Mouse (Mus musculus) CH12.LX (cell line): ENCODE measurements around the gene Plcb1. TPM values are rescaled to one million over a fixed set of nuclear protein-coding genes. Genes with fewer than 3 reads are reported as not detected.

Source experiments
- DNase-seq: peaks from one replicate; pipeline ENCODE4 v3.0.0-alpha.2; 2013; ENCODE audit errors: extremely low read depth
- H3K27ac ChIP-seq: 2 replicates; pipeline ENCODE4 v1.5.1; 2012; ENCODE audit warnings: low read depth, mild to moderate bottlenecking, control low read depth, moderate library complexity; ENCODE audit not compliant: insufficient read depth
- H3K27me3 ChIP-seq: replicated peaks from 2 replicates; pipeline ENCODE3; 2012; ENCODE audit warnings: inconsistent platforms
- H3K36me3 ChIP-seq, 2 experiments: replicated peaks in 1 of 2; 2 replicates each; pipeline versions ENCODE3 to v1.6.1; 2012; ENCODE audit warnings: inconsistent platforms in 1 of 2, low read length in 1 of 2, mild to moderate bottlenecking in 1 of 2, mixed read lengths in 1 of 2, moderate library complexity in 1 of 2; ENCODE audit not compliant: control insufficient read depth in 1 of 2, insufficient read depth in 1 of 2
- H3K4me1 ChIP-seq, 2 experiments: 2 replicates each; pipeline ENCODE4 v1.6.1; 2012; ENCODE audit warnings: inconsistent platforms in 1 of 2, moderate library complexity in 1 of 2; ENCODE audit not compliant: insufficient read depth in 2 of 2, control insufficient read depth in 1 of 2
- H3K4me2 ChIP-seq: 2 replicates; pipeline ENCODE4 v1.6.1; 2012; ENCODE audit warnings: low read depth, mild to moderate bottlenecking, control low read depth; ENCODE audit not compliant: poor library complexity, insufficient read depth, severe bottlenecking
- H3K4me3 ChIP-seq, 3 experiments: fragments of 150-350 bp in 1 of 3; sonication (generic) in 1 of 3; replicated peaks in 1 of 3; 2 replicates each; pipeline versions ENCODE3 to v1.5.1; 2011 to 2012; ENCODE audit warnings: low read depth in 2 of 3, low read length in 2 of 3, mild to moderate bottlenecking in 2 of 3, moderate library complexity in 2 of 3, control low read depth in 1 of 3, improper control_type of control experiment in 1 of 3, inconsistent platforms in 1 of 3, mixed read lengths in 1 of 3; ENCODE audit not compliant: poor library complexity in 1 of 3
- H3K79me2 ChIP-seq: replicated peaks from 2 replicates; pipeline ENCODE4 v1.6.1; 2012; ENCODE audit warnings: mild to moderate bottlenecking, moderate library complexity; ENCODE audit not compliant: control insufficient read depth, poor library complexity, insufficient read depth, severe bottlenecking; ENCODE audit errors: extremely low read depth
- H3K9ac ChIP-seq: 2 replicates; pipeline ENCODE4 v1.6.1; 2012; ENCODE audit warnings: low read depth, mild to moderate bottlenecking, control low read depth, moderate library complexity; ENCODE audit not compliant: insufficient read depth
- H3K9me3 ChIP-seq: replicated peaks from 2 replicates; pipeline ENCODE3; 2012; ENCODE audit warnings: low read length, inconsistent platforms, mixed read lengths
- CHD1 ChIP-seq: IDR thresholded peaks from 2 replicates; pipeline ENCODE4 v1.6.1; 2012; ENCODE audit warnings: low read depth, low read length, improper control_type of control experiment, inconsistent platforms
- CTCF ChIP-seq, 2 experiments: IDR thresholded peaks in 1 of 2; conservative IDR thresholded peaks in 1 of 2; 2 replicates each; pipeline ENCODE4 v1.5.1; 2011 to 2012; ENCODE audit warnings: low read depth in 2 of 2, low read length in 2 of 2, improper control_type of control experiment in 1 of 2, inconsistent platforms in 1 of 2, mild to moderate bottlenecking in 1 of 2, moderate library complexity in 1 of 2
- ETS1 ChIP-seq: conservative IDR thresholded peaks from 2 replicates; pipeline ENCODE4 v1.6.1; 2012; ENCODE audit warnings: low read depth, mild to moderate bottlenecking, inconsistent platforms, low read length, improper control_type of control experiment, moderate library complexity
- MAFK ChIP-seq: IDR thresholded peaks from 2 replicates; pipeline ENCODE4 v1.6.1; 2011; ENCODE audit warnings: low read length, improper control_type of control experiment; ENCODE audit not compliant: insufficient replicate concordance
- MAX ChIP-seq: IDR thresholded peaks from 2 replicates; pipeline ENCODE4 v1.6.1; 2011; ENCODE audit warnings: low read length, improper control_type of control experiment
- MEF2A ChIP-seq: IDR thresholded peaks from 2 replicates; pipeline ENCODE4 v1.6.1; 2014; ENCODE audit warnings: low read depth, mild to moderate bottlenecking, inconsistent platforms, low read length, improper control_type of control experiment, borderline replicate concordance
- NRF1 ChIP-seq: IDR thresholded peaks from 2 replicates; pipeline ENCODE4 v1.6.1; 2014; ENCODE audit warnings: low read depth, mild to moderate bottlenecking, inconsistent platforms, low read length, improper control_type of control experiment, moderate library complexity
- RAD21 ChIP-seq: IDR thresholded peaks from 2 replicates; pipeline ENCODE4 v1.6.1; 2011; ENCODE audit warnings: low read depth, mild to moderate bottlenecking, low read length, improper control_type of control experiment, moderate library complexity
- SIN3A ChIP-seq: IDR thresholded peaks from 2 replicates; pipeline ENCODE4 v1.6.1; 2012; ENCODE audit warnings: low read length, improper control_type of control experiment, inconsistent platforms
- SMC3 ChIP-seq: IDR thresholded peaks from 2 replicates; pipeline ENCODE4 v1.6.1; 2011; ENCODE audit warnings: low read depth, low read length, improper control_type of control experiment
- USF2 ChIP-seq: conservative IDR thresholded peaks from 2 replicates; pipeline ENCODE4 v1.6.1; 2011; ENCODE audit warnings: low read depth, low read length, improper control_type of control experiment
- ZC3H11A ChIP-seq: IDR thresholded peaks from 2 replicates; pipeline ENCODE4 v1.6.1; 2012; ENCODE audit warnings: low read depth, mild to moderate bottlenecking, inconsistent platforms, low read length, improper control_type of control experiment
- ZKSCAN1 ChIP-seq: IDR thresholded peaks from 2 replicates; pipeline ENCODE4 v1.6.1; 2012; ENCODE audit warnings: low read depth, inconsistent platforms, low read length, improper control_type of control experiment, borderline replicate concordance
- dilution Hi-C: fragments of 300-500 bp; cut with MboI; formaldehyde crosslinking; loops from 2 replicates; pipeline ENCODE4 v1.14.3; 2020; ENCODE audit warnings: low sequenced_read_pairs; ENCODE audit not compliant: extremely low pct_unique_long_range_greater_than_20kb, extremely low pct_ligation_motif_present
- in situ Hi-C: fragments of 300-500 bp; cut with MboI; formaldehyde crosslinking; loops from 3 replicates; pipeline ENCODE4 v1.14.3; 2019; ENCODE audit warnings: low sequenced_read_pairs, low pct_ligation_motif_present, low pct_unique_long_range_greater_than_20kb, mixed read lengths
- polyA plus RNA-seq: library from polyadenylated mRNA; unstranded; fragments of >175 nt; gene quantifications from 2 replicates; pipeline ENCODE4 v1.2.1, GENCODE M21; 2012; ENCODE audit warnings: low read depth; ENCODE audit not compliant: insufficient read length
- total RNA-seq, 2 experiments: library from RNA; depleted of rRNA; stranded (reverse); fragments of 300-350 nt in 1 of 2; fragments of >200 nt in 1 of 2; gene quantifications; 2 replicates each; pipeline ENCODE4 v1.2.3; 2012 to 2014

Plcb1 gene
- total and polyA plus RNA-seq, 3 experiments: not detected

DNA sequence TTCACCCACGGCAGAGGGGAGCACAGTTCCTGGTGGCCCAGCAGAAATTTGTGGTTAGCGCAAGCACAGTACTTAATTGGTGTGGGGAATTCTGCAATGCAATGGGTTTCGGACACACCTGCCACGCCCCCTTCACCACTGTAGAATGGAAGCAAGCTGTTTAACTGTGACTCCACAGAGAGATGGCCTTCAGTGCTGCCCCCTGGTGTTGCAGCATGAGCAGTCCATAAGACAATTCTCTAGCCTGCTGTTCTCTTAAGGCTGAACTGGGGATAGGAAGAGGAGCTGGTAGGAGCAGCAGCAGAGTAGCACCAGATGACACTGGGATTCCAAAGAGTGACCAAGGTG is 538.1 kb downstream of the Plcb1 start:
- no peaks in the 10 kb centered on the region for H3K79me2 ChIP-seq
- H3K9ac ChIP-seq: no peak overlapping the region
- H3K27ac ChIP-seq: no peak overlapping the region
- no peak for DNase-seq
- dilution Hi-C loops (no loop called here), in situ Hi-C loops (loop anchor here (25.0 kb wide), 1 partner anchor 787 kb away; no protein-coding TSS in a partner anchor)
- no peaks in the 10 kb centered on the region for H3K4me1 ChIP-seq
- H3K4me3 ChIP-seq: no peak overlapping the region
- no peaks in the 10 kb centered on the region for H3K36me3 ChIP-seq
- H3K27me3 ChIP-seq: no peaks in the 10 kb centered on the region
- H3K4me2 ChIP-seq: no peak overlapping the region
- peaks cover 68% of the 10 kb centered on the region for H3K9me3 ChIP-seq
- TF ChIP-seq CTCF (conservative IDR thresholded peaks at IDR 0.05 in 1 of 2, IDR thresholded peaks at IDR 0.05 in 1 of 2; ENCODE audit: low read depth in 2 of 2, low read length in 2 of 2) (0 out of 4 replicates have a peak, but pooled peaks of 1 of the 2 experiments have one; percentile 15), USF2 (no peak)

GRCm38 (mm10) chr2:135328756-135329155 is 542.9 kb downstream of the Plcb1 start:
- H3K27me3 ChIP-seq: no peaks in the 10 kb centered on the region
- DNase-seq: peak; percentile 1
- no peak overlapping the region for H3K27ac ChIP-seq
- dilution Hi-C loops: no loop called here
- H3K36me3 ChIP-seq: no peaks in the 10 kb centered on the region
- no peak overlapping the region for H3K9ac ChIP-seq
- H3K4me2 ChIP-seq: no peak overlapping the region
- H3K9me3 ChIP-seq: peaks cover 53% of the 10 kb centered on the region
- H3K4me3 ChIP-seq: no peak overlapping the region
- no peaks in the 10 kb centered on the region for H3K79me2 ChIP-seq
- no peak for TF ChIP-seq MAFK
- no peak for TF ChIP-seq MAX
- peak in 1 of 2 experiments; percentile 51; a peak in 2 of 4 replicates for TF ChIP-seq CTCF (conservative IDR thresholded peaks at IDR 0.05 in 1 of 2, IDR thresholded peaks at IDR 0.05 in 1 of 2; ENCODE audit: low read depth in 2 of 2, low read length in 2 of 2)
- TF ChIP-seq ETS1: no peak
- no peak for TF ChIP-seq SIN3A
- TF ChIP-seq NRF1: no peak
- TF ChIP-seq SMC3: peak; percentile 11
- TF ChIP-seq MEF2A: no peak
- TF ChIP-seq ZC3H11A: no peak
- TF ChIP-seq RAD21: peak; percentile 40
- in situ Hi-C loops: loop anchor here (25.0 kb wide), 1 partner anchor 641 kb away; no protein-coding TSS in a partner anchor
- H3K4me1 ChIP-seq: no peaks in the 10 kb centered on the region

DNA sequence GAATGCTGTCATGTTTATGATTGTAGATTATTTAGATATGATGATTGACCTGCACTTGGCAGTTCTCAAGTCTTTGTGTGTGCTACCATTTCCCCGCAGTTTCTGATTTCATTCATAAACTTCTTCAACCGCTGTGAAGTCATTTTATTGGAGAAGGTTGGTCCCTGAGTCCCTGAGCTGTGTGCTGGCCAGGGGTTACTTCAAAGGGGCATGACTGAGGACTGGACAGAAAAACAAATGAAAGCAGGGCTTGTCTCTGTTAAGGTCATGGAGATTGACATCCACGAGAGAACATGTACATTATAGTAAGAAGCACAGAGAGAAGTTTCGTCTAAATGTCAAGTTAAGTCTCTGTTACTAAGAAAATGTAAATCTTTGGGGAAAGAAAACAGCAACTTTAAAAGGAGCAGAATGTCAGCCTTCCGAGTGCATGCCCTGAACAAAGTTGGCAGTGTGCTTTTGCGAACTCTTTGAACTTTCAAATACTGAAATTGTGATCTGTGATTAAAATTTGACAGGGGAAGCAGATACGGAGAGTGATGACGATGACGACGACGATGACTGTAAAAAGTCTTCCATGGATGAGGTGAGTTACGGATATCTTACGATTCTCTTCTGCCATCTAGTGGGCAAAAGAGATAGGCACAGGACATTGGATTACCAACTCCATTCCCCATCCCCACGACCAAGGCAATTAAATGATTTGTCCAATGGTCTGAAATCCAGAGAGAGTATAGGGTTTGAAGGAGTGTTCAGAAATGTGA is 544.1 kb downstream of the Plcb1 start:
- peaks cover 49% of the 10 kb centered on the region for H3K9me3 ChIP-seq
- no peak for DNase-seq
- TF ChIP-seq RAD21 (peak; percentile 20), CTCF (conservative IDR thresholded peaks at IDR 0.05 in 1 of 2, IDR thresholded peaks at IDR 0.05 in 1 of 2; ENCODE audit: low read depth in 2 of 2, low read length in 2 of 2) (peak in 1 of 2 experiments; percentile 37; a peak in 1 of 4 replicates), ZKSCAN1 (no peak), SIN3A (no peak), CHD1 (no peak)

More for the DNA sequence above, 544.1 kb downstream of the Plcb1 start:
- Histone ChIP-seq H3K27ac (no peak overlapping the region), H3K36me3 (no peaks in the 10 kb centered on the region), H3K4me3 (no peak overlapping the region), H3K27me3 (no peaks in the 10 kb centered on the region), H3K4me2 (no peak overlapping the region), H3K4me1 (no peaks in the 10 kb centered on the region), H3K79me2 (no peaks in the 10 kb centered on the region), H3K9ac (no peak overlapping the region)
- dilution Hi-C loops (no loop called here), in situ Hi-C loops (loop anchor here (25.0 kb wide), 1 partner anchor 643 kb away; no protein-coding TSS in a partner anchor)
